8 mouse cellular contexts compared by ENCODE assay signal in the genomic region with DNA sequence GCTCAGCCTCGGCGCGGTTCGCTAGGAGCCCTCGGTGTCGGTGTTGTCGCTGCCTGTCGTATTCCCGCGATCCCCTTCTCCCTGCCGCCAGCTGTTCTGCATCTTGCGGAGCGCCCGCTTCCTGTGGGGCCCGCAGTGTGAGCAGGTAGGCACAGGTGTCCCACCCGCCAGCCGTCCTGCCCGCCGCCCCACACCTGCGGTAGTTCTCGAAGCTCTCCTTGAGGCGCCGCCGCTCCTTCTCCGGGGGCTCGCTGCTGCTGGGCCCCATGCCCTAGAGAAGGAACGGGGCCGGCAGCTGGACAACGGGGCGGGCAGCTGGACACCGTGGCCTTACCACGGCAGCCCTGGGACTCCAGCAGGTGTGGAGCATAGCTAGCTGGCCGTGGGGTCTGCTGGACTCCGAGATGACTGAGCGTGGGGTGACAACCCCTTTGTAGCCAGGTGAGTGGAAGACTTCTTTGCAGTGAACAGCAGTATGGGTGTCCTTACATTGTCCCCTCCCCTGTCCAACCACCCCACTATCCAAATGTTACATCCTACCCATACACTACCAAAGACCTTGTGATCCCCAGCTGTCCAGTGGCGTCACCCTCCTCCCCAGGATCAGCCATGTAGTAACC. TPM values are rescaled to one million over a fixed set of nuclear protein-coding genes. Genes with fewer than 3 reads are reported as not detected.
DNase-seq lines count a peak whose midpoint lies in the region; ATAC-seq and TF ChIP-seq lines count a peak whose summit lies in the region.

No protein-coding gene starts in this region.

- peaks cover 2% of the 10 kb centered on the region; the same call in 1 of the 2 replicates for H3K36me3 ChIP-seq in ES-E14 (ENCODE audit: control insufficient read depth, insufficient read depth, low read length, poor library complexity, severe bottlenecking)
- H3K36me3 ChIP-seq in heart, embryonic 15.5 days: peaks cover 8% of the 10 kb centered on the region
- peaks cover 4% of the 10 kb centered on the region for H3K36me3 ChIP-seq in liver, postnatal 0 days (replicated peaks; ENCODE audit: insufficient read depth, low read length)

- H3K9ac ChIP-seq in ES-E14 (ENCODE audit: insufficient read depth, low read depth, low read length, poor library complexity, severe bottlenecking): peak overlapping the region; percentile 89
- H3K9ac ChIP-seq in heart, embryonic 15.5 days: peak overlapping the region; percentile 82
- H3K9ac ChIP-seq in liver, postnatal 0 days (replicated peaks): peak overlapping the region; percentile 92

- WGBS in cerebellum, adult 2 months: under 1% methylated on average over 36 of the region's 36 CpGs
- 4% methylated on average over 36 of the region's 36 CpGs for WGBS in heart, embryonic 15.5 days
- 5% methylated on average over 36 of the region's 36 CpGs for WGBS in liver, postnatal 0 days (ENCODE audit: insufficient replicate concordance)

- peak overlapping the region; percentile 89 for H3K4me3 ChIP-seq in ES-E14 (ENCODE audit: insufficient read depth in 1 of 2, low read depth in 1 of 2, low read length in 2 of 2, poor library complexity in 1 of 2, severe bottlenecking in 1 of 2)
- peak overlapping the region; percentile 82 for H3K4me3 ChIP-seq in cerebellum, adult 2 months (replicated peaks; ENCODE audit: insufficient read depth, low read depth, low read length)
- peak overlapping the region; percentile 78 for H3K4me3 ChIP-seq in heart, embryonic 15.5 days
- peak overlapping the region; percentile 78 for H3K4me3 ChIP-seq in liver, postnatal 0 days (ENCODE audit: low read depth, low read length)

- peak; percentile 22 to 44 for DNase-seq in layer of hippocampus, adult 8-10 months (ENCODE audit: low spot score in 2 of 2)
- DNase-seq in layer of hippocampus, adult 9-10 months (ENCODE audit: low spot score): no peak
- no peak for DNase-seq in ES-E14 (ENCODE audit: low read depth, low spot score)
- no peak for DNase-seq in cerebellum, adult 2 months
- no peak for DNase-seq in liver, postnatal 0 days
- DNase-seq in thymus, adult 18-20 months: peak; percentile 76 to 77
- DNase-seq in embryo, embryonic 9.5 days (ENCODE audit: extremely low spot score): no peak

- in situ Hi-C loops in ES-E14 (cut with MboI; ENCODE audit: low sequenced_read_pairs in 2 of 2, unreplicated experiment in 2 of 2): no loop called here

- H3K27ac ChIP-seq in ES-E14 (ENCODE audit: insufficient read depth, low read depth, low read length, poor library complexity, severe bottlenecking): no peak overlapping the region
- H3K27ac ChIP-seq in cerebellum, adult 2 months (ENCODE audit: insufficient read depth, low read length): peak overlapping the region; percentile 56
- H3K27ac ChIP-seq in heart, embryonic 15.5 days: peak overlapping the region; percentile 31; the same call in 1 of the 2 replicates
- peak overlapping the region; percentile 85; the same call in 1 of the 2 replicates for H3K27ac ChIP-seq in liver, postnatal 0 days (ENCODE audit: low read depth)

- no peaks in the 10 kb centered on the region for H3K9me3 ChIP-seq in ES-E14 (ENCODE audit: control insufficient read depth, insufficient read depth, low read depth, low read length)
- no peaks in the 10 kb centered on the region for H3K9me3 ChIP-seq in heart, embryonic 15.5 days (replicated peaks)
- no peaks in the 10 kb centered on the region for H3K9me3 ChIP-seq in liver, postnatal 0 days (ENCODE audit: low read length)

- TF ChIP-seq EP300 in liver, postnatal 0 days (IDR thresholded peaks at IDR 0.05; ENCODE audit: low read depth): no peak

- TF ChIP-seq CTCF in cerebellum, adult 2 months (IDR thresholded peaks at IDR 0.05; ENCODE audit: borderline replicate concordance, insufficient read depth, low read depth, low read length): no peak
- TF ChIP-seq CTCF in liver, postnatal 0 days (IDR thresholded peaks at IDR 0.05; ENCODE audit: low read depth): no peak

- no peak for ATAC-seq in heart, embryonic 15.5 days (replicated peaks; ENCODE audit: insufficient number of reproducible peaks, insufficient read depth, low FRiP score, low read depth)
- ATAC-seq in liver, postnatal 0 days: peak; percentile 41

- H3K27me3 ChIP-seq in cerebellum, adult 2 months (ENCODE audit: control insufficient read depth, insufficient read depth, low read length): no peaks in the 10 kb centered on the region
- H3K27me3 ChIP-seq in heart, embryonic 15.5 days: no peaks in the 10 kb centered on the region
- no peaks in the 10 kb centered on the region for H3K27me3 ChIP-seq in liver, postnatal 0 days (ENCODE audit: insufficient read depth, low read length)

- H3K4me1 ChIP-seq in ES-E14 (ENCODE audit: control insufficient read depth in 2 of 2, insufficient read depth in 2 of 2, low read length in 2 of 2, poor library complexity in 1 of 2): peaks cover 0 to 18% of the 10 kb centered on the region in 2 experiments; a peak in 3 of 4 replicates
- peaks cover 34% of the 10 kb centered on the region for H3K4me1 ChIP-seq in cerebellum, adult 2 months (ENCODE audit: control insufficient read depth, insufficient read depth, low read length)
- H3K4me1 ChIP-seq in heart, embryonic 15.5 days (replicated peaks): peaks cover 31% of the 10 kb centered on the region
- peaks cover 16% of the 10 kb centered on the region for H3K4me1 ChIP-seq in liver, postnatal 0 days (ENCODE audit: insufficient read depth)

- peak overlapping the region; percentile 98 for H3K4me2 ChIP-seq in heart, embryonic 15.5 days
- peak overlapping the region; percentile 97 for H3K4me2 ChIP-seq in liver, postnatal 0 days (ENCODE audit: low read depth, low read length)

- no peak for TF ChIP-seq POLR2A in cerebellum, adult 2 months (IDR thresholded peaks at IDR 0.05; ENCODE audit: borderline replicate concordance, insufficient read depth, low read length)

TF ChIP-seq in ES-E14, 5 proteins besides CTCF, POLR2A, EP300 and RAD21:
- TF ChIP-seq HCFC1 (IDR thresholded peaks at IDR 0.05; ENCODE audit: borderline replicate concordance, insufficient read depth, low read length) (no peak), ZNF384 (IDR thresholded peaks at IDR 0.05; ENCODE audit: low read depth, low read length) (no peak), MAFK (IDR thresholded peaks at IDR 0.05; ENCODE audit: insufficient read depth, low read depth, low read length) (no peak)

RNA-seq across cellular contexts. Expression of a gene that starts 0.5 kb away (rescaled TPM):
- total RNA-seq in layer of hippocampus, adult 8-10 months (2022): 10 to 100 TPM; 22.4 to 27.7 (median 24.8) TPM
- total RNA-seq in ES-E14 (2012; rRNA removed): 6.8 and 8.0 TPM in 2 replicates
- 32.6 and 34.9 TPM in 2 replicates for polyA plus RNA-seq in cerebellum, adult 2 months (2012; rRNA removed)
- 22.1 and 27.9 TPM in 2 replicates for polyA plus RNA-seq in heart, embryonic 15.5 days (2015; fragmentation: Nextera tagmentation; extraction: Ambion mirVana)
- polyA plus RNA-seq in liver, postnatal 0 days (2015; fragmentation: Nextera tagmentation; extraction: Ambion mirVana): 7.5 and 7.9 TPM in 2 replicates

RNA-seq across cellular contexts. Expression of a gene that starts 8.3 kb away (rescaled TPM):
- total RNA-seq in layer of hippocampus, adult 8-10 months (2022): 1 to 10 TPM; 1.6 to 6.1 (median 4.1) TPM
- total RNA-seq in ES-E14 (2012; rRNA removed): 0.76 and 1.6 TPM in 2 replicates
- polyA plus RNA-seq in cerebellum, adult 2 months (2012; rRNA removed): 5.7 and 6.2 TPM in 2 replicates
- 0.60 and 1.7 TPM in 2 replicates for polyA plus RNA-seq in heart, embryonic 15.5 days (2015; fragmentation: Nextera tagmentation; extraction: Ambion mirVana)
- polyA plus RNA-seq in liver, postnatal 0 days (2015; fragmentation: Nextera tagmentation; extraction: Ambion mirVana): 2.1 and 2.2 TPM in 2 replicates

RNA-seq across cellular contexts. Expression of a gene that starts 28.1 kb away (rescaled TPM):
- total RNA-seq in layer of hippocampus, adult 8-10 months (2022): 10 to 100 TPM; 72.9 to 86.2 (median 82.1) TPM
- total RNA-seq in ES-E14 (2012; rRNA removed): 79.2 and 128 TPM in 2 replicates
- polyA plus RNA-seq in cerebellum, adult 2 months (2012; rRNA removed): 59.2 and 63.9 TPM in 2 replicates
- 16.8 and 19.6 TPM in 2 replicates for polyA plus RNA-seq in heart, embryonic 15.5 days (2015; fragmentation: Nextera tagmentation; extraction: Ambion mirVana)
- 5.0 and 5.5 TPM in 2 replicates for polyA plus RNA-seq in liver, postnatal 0 days (2015; fragmentation: Nextera tagmentation; extraction: Ambion mirVana)

RNA-seq across cellular contexts. Expression of a gene that starts 36.7 kb away (rescaled TPM):
- 100 to 1,000 TPM; 125 to 165 (median 148) TPM for total RNA-seq in layer of hippocampus, adult 8-10 months (2022)
- 87.8 and 90.4 TPM in 2 replicates for total RNA-seq in ES-E14 (2012; rRNA removed)
- 288 and 289 TPM in 2 replicates for polyA plus RNA-seq in cerebellum, adult 2 months (2012; rRNA removed)
- 72.3 and 82.9 TPM in 2 replicates for polyA plus RNA-seq in heart, embryonic 15.5 days (2015; fragmentation: Nextera tagmentation; extraction: Ambion mirVana)
- polyA plus RNA-seq in liver, postnatal 0 days (2015; fragmentation: Nextera tagmentation; extraction: Ambion mirVana): 28.0 and 29.0 TPM in 2 replicates

RNA-seq across cellular contexts. Expression of a gene that starts 36.7 kb away (rescaled TPM):
- 10 to 100 TPM; 87.2 to 97.4 (median 91.3) TPM for total RNA-seq in layer of hippocampus, adult 8-10 months (2022)
- 133 and 149 TPM in 2 replicates for total RNA-seq in ES-E14 (2012; rRNA removed)
- 98.2 and 104 TPM in 2 replicates for polyA plus RNA-seq in cerebellum, adult 2 months (2012; rRNA removed)
- polyA plus RNA-seq in heart, embryonic 15.5 days (2015; fragmentation: Nextera tagmentation; extraction: Ambion mirVana): 103 and 111 TPM in 2 replicates
- 38.8 and 41.3 TPM in 2 replicates for polyA plus RNA-seq in liver, postnatal 0 days (2015; fragmentation: Nextera tagmentation; extraction: Ambion mirVana)

Comparison
In these comparisons a context has a peak if more than half of its experiments do, and no peak if none do; other contexts are left out.
1. DNase-seq: peak in layer of hippocampus, adult 8-10 months (2 of 2) and thymus, adult 18-20 months (2 of 2); none in layer of hippocampus, adult 9-10 months (single experiment), ES-E14 (single experiment), cerebellum, adult 2 months (0 of 2), liver, postnatal 0 days (single experiment) and embryo, embryonic 9.5 days (single experiment).
2. Peak in every context shown above with its lines, with median percentiles within 50 percentile points of each other: H3K4me3 ChIP-seq and H3K9ac ChIP-seq.